Mouse (Mus musculus) spleen, adult 18-20 months (tissue): ENCODE measurements at regions not wholly inside any gene's neighbourhood (a gene's known extent, or its start where the extent isn't known, plus 50 kb on each side); places are given as distances from the start of the nearest gene placed in this dataset.

Experiments
- DNase-seq, 2 experiments: peaks; one replicate each; pipeline ENCODE4 v3.0.0; 2022; ENCODE audit warnings: mixed read lengths in 2 of 2

- DNase-seq: no peak
Observed at GRCm38 (mm10) chr10:43634371-43635080, 56.4 kb downstream of the Cd24a start.

GRCm38 (mm10) chr10:43641169-43641945 is 63.3 kb downstream of the Cd24a start:
- no peak for DNase-seq

GRCm38 (mm10) chr10:43646326-43646725 is 68.2 kb downstream of the Cd24a start:
- DNase-seq: no peak

- DNase-seq: no peak
Observed at GRCm38 (mm10) chr10:43646965-43647364, 68.9 kb downstream of the Cd24a start.

- no peak for DNase-seq
Observed at GRCm38 (mm10) chr10:43648186-43648585, 70.1 kb downstream of the Cd24a start.

- DNase-seq: no peak
Observed at GRCm38 (mm10) chr10:43648815-43649447, 70.8 kb downstream of the Cd24a start.

- DNase-seq: no peak
Observed at GRCm38 (mm10) chr10:43650449-43650848, 72.4 kb downstream of the Cd24a start.

- no peak for DNase-seq
Observed at GRCm38 (mm10) chr10:43651505-43651904, 73.4 kb downstream of the Cd24a start.

- DNase-seq: no peak
Observed at GRCm38 (mm10) chr10:43651915-43652314, 73.8 kb downstream of the Cd24a start.

- no peak for DNase-seq
Observed at GRCm38 (mm10) chr10:43655082-43655671, 77.1 kb downstream of the Cd24a start.

GRCm38 (mm10) chr10:43655680-43656079 is 77.6 kb downstream of the Cd24a start:
- no peak for DNase-seq

- no peak for DNase-seq
Observed at GRCm38 (mm10) chr10:43656207-43656606, 78.1 kb downstream of the Cd24a start.

- no peak for DNase-seq
Observed at GRCm38 (mm10) chr10:43657501-43658225, 79.6 kb downstream of the Cd24a start.

- DNase-seq: no peak
Observed at GRCm38 (mm10) chr10:43658226-43658593, 80.1 kb downstream of the Cd24a start.

GRCm38 (mm10) chr10:43664844-43665243 is 86.8 kb downstream of the Cd24a start:
- no peak for DNase-seq

GRCm38 (mm10) chr10:43666262-43667085 is 88.4 kb downstream of the Cd24a start:
- DNase-seq: no peak

- DNase-seq: no peak
Observed at GRCm38 (mm10) chr10:43667086-43667690, 89.1 kb downstream of the Cd24a start.

GRCm38 (mm10) chr10:43667732-43668247 is 89.7 kb downstream of the Cd24a start:
- peak in 1 of 2 experiments; percentile 30 for DNase-seq

- DNase-seq: no peak
Observed at GRCm38 (mm10) chr10:43669471-43669870, 91.4 kb downstream of the Cd24a start.

- no peak for DNase-seq
Observed at GRCm38 (mm10) chr10:43670745-43671144, 92.7 kb downstream of the Cd24a start.

- DNase-seq: no peak
Observed at GRCm38 (mm10) chr10:43671785-43672184, 93.7 kb downstream of the Cd24a start.
